Mouse (Mus musculus) lung, embryonic 16.5 days (tissue): ENCODE measurements around the gene Mymk. TPM values are rescaled to one million over a fixed set of nuclear protein-coding genes. Genes with fewer than 3 reads are reported as not detected.

ENCODE experiments used
- ATAC-seq: fragments of 200-750 bp; cut with Nextera tagmentation; 2 replicates; pipeline ENCODE4 v1.8.0; 2017; ENCODE audit warnings: low read depth, mild to moderate bottlenecking, moderate library complexity
- H3K27ac ChIP-seq: fragments of 300-500 bp; sonication (generic); 2 replicates; pipeline ENCODE4 v1.5.1; 2014; ENCODE audit warnings: mild to moderate bottlenecking, control low read depth, low read length
- H3K27me3 ChIP-seq: fragments of 300-500 bp; sonication (generic); 2 replicates; pipeline ENCODE4 v1.6.1; 2014; ENCODE audit warnings: low read depth, low read length, mixed read lengths; ENCODE audit not compliant: control insufficient read depth, insufficient read depth
- H3K36me3 ChIP-seq: fragments of 300-500 bp; sonication (generic); 2 replicates; pipeline ENCODE4 v1.6.1; 2014; ENCODE audit warnings: low read length; ENCODE audit not compliant: control insufficient read depth, insufficient read depth
- H3K4me1 ChIP-seq: fragments of 300-500 bp; sonication (generic); replicated peaks from 2 replicates; pipeline ENCODE4 v1.6.1; 2014; ENCODE audit warnings: low read length, mixed read lengths; ENCODE audit not compliant: control insufficient read depth, insufficient read depth
- H3K4me2 ChIP-seq: fragments of 300-500 bp; sonication (generic); 2 replicates; pipeline ENCODE4 v1.6.1; 2014; ENCODE audit warnings: low read depth, low read length, control low read depth
- H3K4me3 ChIP-seq: fragments of 300-500 bp; sonication (generic); 2 replicates; pipeline ENCODE4 v1.5.1; 2014; ENCODE audit warnings: mild to moderate bottlenecking, low read length, control low read depth
- H3K9ac ChIP-seq: fragments of 300-500 bp; sonication (generic); 2 replicates; pipeline ENCODE4 v1.6.1; 2014; ENCODE audit warnings: low read length, control low read depth
- H3K9me3 ChIP-seq: fragments of 300-500 bp; sonication (generic); 2 replicates; pipeline ENCODE4 v1.6.1; 2016; ENCODE audit warnings: low read length; ENCODE audit not compliant: control insufficient read depth
- WGBS: fragments of 180-500 bp; shearing (Covaris S2); extraction: QIAGEN DNeasy Blood & Tissue Kit; methylation state at CpG from one replicate; pipeline ENCODE4 v1.1.7; 2014; 5-methylcytosine and 5-hydroxymethylcytosine counted together
- polyA plus RNA-seq: library from polyadenylated mRNA; unstranded; fragments of >200 nt; fragmentation: Nextera tagmentation; extraction: Ambion mirVana; gene quantifications from 2 replicates; pipeline ENCODE4 v1.2.1, GENCODE M21; 2015

The Mymk gene
- polyA plus RNA-seq, 1 experiment from 2014 or later: 1.6 TPM

DNA sequence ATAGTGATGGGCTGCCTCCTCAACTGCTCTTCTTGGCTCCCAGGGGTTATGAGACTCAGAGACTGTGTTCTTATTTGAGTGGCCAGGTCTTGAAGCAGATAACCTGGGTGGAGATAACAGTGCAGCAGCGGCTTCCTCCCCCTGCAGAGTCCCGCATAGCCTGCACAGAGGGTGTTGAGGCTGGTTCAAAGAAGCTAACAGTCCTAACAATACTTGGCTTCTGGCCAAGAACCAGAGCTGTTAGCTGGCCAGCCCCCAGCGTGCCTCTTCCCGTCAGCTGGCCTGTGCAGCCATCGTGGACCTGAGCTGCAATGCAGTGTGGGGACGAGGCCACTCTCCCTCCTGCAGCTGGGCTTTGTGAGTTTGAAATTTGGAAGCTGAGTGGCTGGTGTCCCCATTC is 25.8 kb upstream of the Mymk start:
- Histone ChIP-seq H3K4me2 (no peak overlapping the region), H3K4me3 (no peak overlapping the region), H3K36me3 (no peaks in the 10 kb centered on the region), H3K9me3 (no peaks in the 10 kb centered on the region), H3K27me3 (no peaks in the 10 kb centered on the region), H3K27ac (peak overlapping the region; percentile 84), H3K9ac (no peak overlapping the region), H3K4me1 (peaks cover 33% of the 10 kb centered on the region)
- 0% methylated on average over 6 of the region's 6 CpGs for WGBS
- peak; percentile 86 for ATAC-seq

- Histone ChIP-seq H3K9me3 (no peaks in the 10 kb centered on the region), H3K27ac (peak overlapping the region; percentile 84), H3K4me3 (no peak overlapping the region), H3K4me1 (peaks cover 33% of the 10 kb centered on the region), H3K4me2 (no peak overlapping the region), H3K9ac (no peak overlapping the region), H3K27me3 (no peaks in the 10 kb centered on the region), H3K36me3 (no peaks in the 10 kb centered on the region)
- ATAC-seq: peak; percentile 23; the same call in 1 of the 2 replicates
- 12% methylated on average over 6 of the region's 6 CpGs for WGBS
These were observed 25.3 kb upstream of the Mymk start for GRCm38 (mm10) chr2:27097241-27097656.

GRCm38 (mm10) chr2:27096341-27096981 is 24.5 kb upstream of the Mymk start:
- Histone ChIP-seq H3K27me3 (no peaks in the 10 kb centered on the region), H3K36me3 (no peaks in the 10 kb centered on the region), H3K9ac (no peak overlapping the region), H3K4me3 (no peak overlapping the region), H3K27ac (peak overlapping the region; percentile 84), H3K9me3 (no peaks in the 10 kb centered on the region), H3K4me1 (peaks cover 33% of the 10 kb centered on the region), H3K4me2 (no peak overlapping the region)
- 22% methylated on average over 13 of the region's 13 CpGs for WGBS
- ATAC-seq: peak; percentile 69

DNA sequence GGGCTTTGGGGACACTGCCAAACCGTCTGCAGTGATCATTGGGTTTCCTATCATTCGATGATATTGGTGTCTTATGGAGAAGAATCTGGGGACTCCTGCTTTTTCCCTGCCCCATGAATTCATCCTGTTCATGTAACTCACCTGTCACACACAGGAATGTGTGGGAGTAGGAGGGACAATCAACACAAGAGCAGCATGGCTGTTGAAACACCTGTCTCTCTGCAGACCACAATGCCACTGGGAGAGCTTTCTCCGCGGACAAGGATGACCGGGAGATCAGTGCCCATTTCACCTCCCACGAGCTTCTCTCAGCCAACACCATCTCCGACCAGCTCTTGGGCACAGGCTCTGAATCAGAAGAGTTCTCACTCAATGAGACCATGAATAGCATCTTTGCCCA is 23.2 kb upstream of the Mymk start:
- Histone ChIP-seq H3K27me3 (no peaks in the 10 kb centered on the region), H3K4me2 (no peak overlapping the region), H3K27ac (no peak overlapping the region; the same call in 1 of the 2 replicates), H3K36me3 (no peaks in the 10 kb centered on the region), H3K4me3 (no peak overlapping the region), H3K9me3 (no peaks in the 10 kb centered on the region), H3K9ac (no peak overlapping the region), H3K4me1 (peaks cover 33% of the 10 kb centered on the region)
- WGBS: 90% methylated on average over 7 of the region's 7 CpGs
- no peak for ATAC-seq

- no peaks in the 10 kb centered on the region for H3K36me3 ChIP-seq
- 56% methylated on average over 1 of the region's 1 CpGs for WGBS
- no peak overlapping the region for H3K4me3 ChIP-seq
- H3K4me2 ChIP-seq: no peak overlapping the region
- H3K4me1 ChIP-seq: peaks cover 47% of the 10 kb centered on the region
- peak overlapping the region; percentile 89 for H3K27ac ChIP-seq
- no peaks in the 10 kb centered on the region for H3K27me3 ChIP-seq
- no peak overlapping the region for H3K9ac ChIP-seq
- no peak for ATAC-seq
- H3K9me3 ChIP-seq: no peaks in the 10 kb centered on the region
These were observed 17.3 kb upstream of the Mymk start for GRCm38 (mm10) chr2:27089238-27089637.

DNA sequence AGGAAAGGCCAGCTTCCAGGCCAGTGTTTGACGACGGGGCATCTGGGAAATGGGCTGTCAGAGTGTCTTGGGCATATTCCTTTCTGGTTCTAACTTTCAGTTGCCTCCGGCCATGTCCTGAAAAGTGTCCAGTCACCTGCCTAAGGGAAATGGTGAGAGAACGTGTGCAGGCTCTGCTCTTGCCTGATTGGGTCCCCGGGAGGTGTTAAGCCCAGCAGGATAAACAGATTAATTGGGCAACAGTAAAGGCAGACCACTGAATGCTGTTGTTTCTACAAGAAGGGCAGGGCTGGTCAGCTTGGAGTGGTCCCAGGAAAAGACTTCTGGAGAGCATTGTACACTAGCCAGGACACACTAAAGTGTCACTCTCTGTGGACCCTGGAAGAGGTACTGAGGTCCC is 16.7 kb upstream of the Mymk start:
- H3K27me3 ChIP-seq: no peaks in the 10 kb centered on the region
- ATAC-seq: peak; percentile 7; the same call in 1 of the 2 replicates
- no peak overlapping the region for H3K4me2 ChIP-seq
- 43% methylated on average over 5 of the region's 5 CpGs for WGBS
- peak overlapping the region; percentile 2; the same call in 1 of the 2 replicates for H3K9ac ChIP-seq
- no peak overlapping the region for H3K4me3 ChIP-seq
- H3K36me3 ChIP-seq: no peaks in the 10 kb centered on the region
- peaks cover 52% of the 10 kb centered on the region for H3K4me1 ChIP-seq
- peak overlapping the region; percentile 89 for H3K27ac ChIP-seq
- no peaks in the 10 kb centered on the region for H3K9me3 ChIP-seq

- Histone ChIP-seq H3K4me1 (peaks cover 57% of the 10 kb centered on the region), H3K36me3 (no peaks in the 10 kb centered on the region), H3K4me2 (no peak overlapping the region), H3K27me3 (no peaks in the 10 kb centered on the region), H3K9me3 (no peaks in the 10 kb centered on the region), H3K9ac (no peak overlapping the region), H3K27ac (peak overlapping the region; percentile 89), H3K4me3 (no peak overlapping the region)
- peak; percentile 90 for ATAC-seq
- WGBS: 30% methylated on average over 18 of the region's 18 CpGs
These were observed 16.2 kb upstream of the Mymk start for GRCm38 (mm10) chr2:27088071-27088644.

DNA sequence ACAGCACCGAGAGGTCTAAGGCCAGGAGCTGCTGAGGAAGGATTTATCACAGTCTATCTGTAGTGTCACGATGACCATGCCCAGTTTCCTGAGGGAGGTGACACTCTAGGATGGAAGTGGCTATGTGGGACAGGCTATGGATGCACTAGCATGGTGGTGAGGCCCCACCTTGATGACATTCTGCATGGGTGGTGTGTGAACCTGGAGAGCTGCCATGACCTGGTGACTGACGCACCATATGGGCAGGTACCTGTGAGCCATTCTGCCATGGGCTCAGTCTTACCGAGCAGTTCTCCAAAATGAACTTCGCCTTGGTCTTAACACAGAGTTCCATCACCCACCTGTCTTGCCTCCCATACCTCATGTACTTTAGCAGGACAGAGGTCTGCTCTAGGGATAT is 15.6 kb upstream of the Mymk start:
- Histone ChIP-seq H3K4me2 (no peak overlapping the region), H3K4me3 (no peak overlapping the region), H3K4me1 (peaks cover 58% of the 10 kb centered on the region), H3K27ac (peak overlapping the region; percentile 89), H3K9ac (0 out of 2 replicates have a peak overlapping the region, but pooled peaks have one; percentile 22), H3K27me3 (no peaks in the 10 kb centered on the region), H3K9me3 (no peaks in the 10 kb centered on the region), H3K36me3 (no peaks in the 10 kb centered on the region)
- 68% methylated on average over 5 of the region's 5 CpGs for WGBS
- ATAC-seq: no peak

DNA sequence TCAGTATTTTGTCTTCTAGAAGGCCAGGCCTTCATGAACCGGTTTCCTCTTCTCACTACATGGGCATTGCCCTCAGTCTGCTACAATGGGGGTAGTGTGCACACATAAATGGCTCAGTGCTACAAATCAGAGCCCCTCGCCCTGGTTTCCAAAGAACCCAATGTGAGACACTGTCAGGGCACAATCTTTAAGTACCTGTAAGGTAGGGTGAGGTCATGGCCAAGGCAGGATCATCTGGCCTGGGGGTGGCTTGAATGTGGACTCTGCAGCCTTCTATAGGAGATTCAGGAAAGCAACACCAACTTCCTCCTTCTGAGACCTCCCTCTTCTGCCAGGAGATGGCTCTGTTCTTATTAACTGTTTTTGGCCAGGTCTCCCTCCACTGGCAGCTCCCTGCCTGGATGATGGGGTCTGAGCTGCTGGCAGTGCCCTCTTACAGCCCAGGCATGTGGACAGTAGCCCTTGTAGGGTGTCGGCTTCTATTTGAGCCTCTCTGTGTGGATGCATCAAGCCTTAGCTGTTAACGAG is 14.6 kb upstream of the Mymk start:
- no peak overlapping the region for H3K27ac ChIP-seq
- WGBS: 68% methylated on average over 4 of the region's 4 CpGs
- no peaks in the 10 kb centered on the region for H3K27me3 ChIP-seq
- H3K36me3 ChIP-seq: no peaks in the 10 kb centered on the region
- no peak overlapping the region for H3K9ac ChIP-seq
- peaks cover 58% of the 10 kb centered on the region for H3K4me1 ChIP-seq
- H3K9me3 ChIP-seq: no peaks in the 10 kb centered on the region
- H3K4me3 ChIP-seq: no peak overlapping the region
- no peak overlapping the region for H3K4me2 ChIP-seq
- ATAC-seq: no peak
